Mouse (Mus musculus): Measurements from ENCODE around the gene Kcnn4.

DNA sequence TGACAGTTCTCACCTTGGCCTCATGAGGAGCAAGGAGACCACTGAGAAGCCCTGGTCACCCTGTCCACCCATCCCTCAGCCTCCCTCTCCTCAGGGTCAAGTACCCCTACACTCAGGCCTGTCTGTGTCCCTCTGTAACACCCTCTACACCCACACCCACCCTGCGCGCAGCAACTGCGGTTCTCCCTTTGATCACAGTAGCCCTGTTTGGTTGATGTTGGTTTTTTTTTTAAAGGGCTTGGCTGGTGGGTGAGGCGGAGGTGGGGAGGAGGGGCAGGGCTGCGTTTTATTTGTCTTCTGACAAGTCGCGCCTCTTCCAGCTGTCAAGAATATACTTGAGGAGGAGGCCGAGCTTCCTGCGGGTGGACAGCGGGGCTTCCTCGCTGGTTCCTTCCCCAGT lies 61.6 kb downstream of the Kcnn4 start:
- TF ChIP-seq CTCF (IDR thresholded peaks at IDR 0.05; ENCODE audit: control insufficient read depth, insufficient read depth, insufficient read length) (no peak), MAX (IDR thresholded peaks at IDR 0.05) (no peak), MYOD1 (IDR thresholded peaks at IDR 0.05; ENCODE audit: control insufficient read depth, insufficient read length, low read depth) (no peak), MYOG (IDR thresholded peaks at IDR 0.05; ENCODE audit: control insufficient read depth, extremely low read depth, insufficient read length) (no peak)

All from C2C12 (cell line).